Mouse (Mus musculus): ENCODE results near the gene Abce1.
A peak's percentile ranks its signal among the peaks of the same experiment; 100 is the strongest.
"Not testable (repeated sequence)": the region's sequence is repeated elsewhere in the genome, so short reads cannot be mapped to it uniquely, and the experiment has no call there.

Gene Abce1

GRCm38 (mm10) chr8:79711064-79711961 is at the start of gene Abce1, which contains the start of gene Anapc10:
Gene Abce1 (minus strand): TSS chr8:79711740.
Gene Anapc10 (plus strand): TSS chr8:79711820.
- peak; percentile 100 for DNase-seq (ENCODE audit: low read depth, low spot score)

GRCm38 (mm10) chr8:79750305-79750704 is 38.8 kb upstream of the Abce1 start:
- peak; percentile 37 for DNase-seq (ENCODE audit: low read depth, low spot score)

- no peak for DNase-seq (ENCODE audit: low read depth, low spot score)
Measured at GRCm38 (mm10) chr8:79748591-79748990, 37.1 kb upstream of the Abce1 start.

GRCm38 (mm10) chr8:79748171-79748570 is 36.6 kb upstream of the Abce1 start:
- DNase-seq (ENCODE audit: low read depth, low spot score), result no peak

GRCm38 (mm10) chr8:79734304-79734703 is 22.8 kb upstream of the Abce1 start:
- peak; percentile 43 for DNase-seq (ENCODE audit: low read depth, low spot score)

- no peak for DNase-seq (ENCODE audit: low read depth, low spot score)
Measured at GRCm38 (mm10) chr8:79727900-79728299, 16.4 kb upstream of the Abce1 start.

- no peak for DNase-seq (ENCODE audit: low read depth, low spot score)
Measured at GRCm38 (mm10) chr8:79724589-79724988, 13.0 kb upstream of the Abce1 start.

- DNase-seq (ENCODE audit: low read depth, low spot score), result no peak
Measured at GRCm38 (mm10) chr8:79723308-79723707, 11.8 kb upstream of the Abce1 start.

GRCm38 (mm10) chr8:79721537-79721936 is 10.0 kb upstream of the Abce1 start:
- DNase-seq (ENCODE audit: low read depth, low spot score), result no peak

- DNase-seq (ENCODE audit: low read depth, low spot score), result no peak
Measured at GRCm38 (mm10) chr8:79712676-79713075, 1.1 kb upstream of the Abce1 start.

- no peak for DNase-seq (ENCODE audit: low read depth, low spot score)
Measured at GRCm38 (mm10) chr8:79706687-79707086, 4.9 kb downstream of the Abce1 start.

GRCm38 (mm10) chr8:79692531-79692930 is 19.0 kb downstream of the Abce1 start:
- no peak for DNase-seq (ENCODE audit: low read depth, low spot score)

GRCm38 (mm10) chr8:79685927-79686326 is 25.6 kb downstream of the Abce1 start:
- DNase-seq (ENCODE audit: low read depth, low spot score), result not testable (repeated sequence)

- DNase-seq (ENCODE audit: low read depth, low spot score), result no peak
Measured at GRCm38 (mm10) chr8:79680965-79681364, 30.6 kb downstream of the Abce1 start.

- no peak for DNase-seq (ENCODE audit: low read depth, low spot score)
Measured at GRCm38 (mm10) chr8:79680555-79680954, 31.0 kb downstream of the Abce1 start.

- not testable (repeated sequence) for DNase-seq (ENCODE audit: low read depth, low spot score)
Measured at GRCm38 (mm10) chr8:79680083-79680482, 31.5 kb downstream of the Abce1 start.

GRCm38 (mm10) chr8:79679005-79679404 is 32.5 kb downstream of the Abce1 start:
- DNase-seq (ENCODE audit: low read depth, low spot score), result no peak

- no peak for DNase-seq (ENCODE audit: low read depth, low spot score)
Measured at GRCm38 (mm10) chr8:79676461-79676860, 35.1 kb downstream of the Abce1 start.

- not testable (repeated sequence) for DNase-seq (ENCODE audit: low read depth, low spot score)
Measured at GRCm38 (mm10) chr8:79658715-79659114, 52.8 kb downstream of the Abce1 start.

- DNase-seq (ENCODE audit: low read depth, low spot score), result no peak
Measured at GRCm38 (mm10) chr8:79653736-79654135, 57.8 kb downstream of the Abce1 start.

- peak; percentile 8 for DNase-seq (ENCODE audit: low read depth, low spot score)
Measured at GRCm38 (mm10) chr8:79650158-79650814, 61.3 kb downstream of the Abce1 start.

GRCm38 (mm10) chr8:79649569-79649968 is 62.0 kb downstream of the Abce1 start:
- DNase-seq (ENCODE audit: low read depth, low spot score), result no peak

GRCm38 (mm10) chr8:79641119-79641518 is 70.4 kb downstream of the Abce1 start:
- no peak for DNase-seq (ENCODE audit: low read depth, low spot score)

All from retina, postnatal 7 days (tissue).